Mouse (Mus musculus): ENCODE results near the gene Slc29a1. TPM values are rescaled to one million over a fixed set of nuclear protein-coding genes. Genes with fewer than 3 reads are reported as not detected.
A peak's percentile ranks its signal among the peaks of the same experiment; 100 is the strongest.
"Not testable (repeated sequence)": the region's sequence is repeated elsewhere in the genome, so short reads cannot be mapped to it uniquely, and the experiment has no call there.

Slc29a1 gene
- total RNA-seq, 1 experiment: 321 TPM

DNA sequence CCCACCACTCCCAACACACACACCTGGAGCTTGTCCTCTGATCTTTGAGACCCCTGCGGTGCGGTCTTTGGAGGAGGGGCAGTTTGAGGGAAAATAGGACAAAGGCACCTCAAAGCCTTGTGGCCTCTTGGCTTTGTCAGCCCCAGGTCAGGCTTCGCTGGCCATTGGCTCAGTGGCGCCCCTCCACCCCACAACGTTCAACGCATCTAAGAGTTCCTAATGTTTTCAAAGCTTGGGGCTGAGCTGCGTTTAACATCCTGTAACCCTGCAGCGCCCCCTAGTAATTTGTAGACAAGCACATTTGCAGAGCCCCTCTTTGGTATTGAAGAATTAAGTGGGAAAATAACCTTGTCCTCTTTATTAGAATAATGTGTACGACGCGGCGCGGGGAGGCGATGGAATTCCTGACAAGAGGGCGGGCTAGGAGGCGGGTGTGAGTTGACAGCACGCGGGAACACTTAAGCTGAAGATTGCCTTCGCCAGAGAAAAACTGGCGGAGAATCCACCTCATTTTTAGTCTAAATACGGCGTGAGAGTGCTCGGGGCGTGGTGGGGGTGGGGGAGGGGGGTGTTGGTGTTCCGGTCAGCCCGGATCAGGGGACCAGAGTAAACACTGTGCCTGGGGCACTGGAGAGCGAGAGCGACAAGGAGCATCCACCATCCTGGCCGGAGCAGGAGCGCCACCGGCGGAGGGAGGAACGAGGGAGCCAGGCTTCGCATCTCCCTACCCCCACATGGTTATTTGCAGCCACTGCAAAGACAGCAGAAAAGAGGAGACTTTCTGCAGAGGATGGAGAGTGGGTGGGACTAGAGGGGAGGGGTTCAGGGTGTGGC lies 30.7 kb upstream of the Slc29a1 start:
- peak; percentile 78 for DNase-seq (ENCODE audit: low read depth, low spot score)
- H3K4me3 ChIP-seq (ENCODE audit: insufficient read depth in 1 of 2, low read depth in 1 of 2, low read length in 2 of 2, poor library complexity in 1 of 2, severe bottlenecking in 1 of 2): peak overlapping the region; percentile 47 to 48
- H3K9ac ChIP-seq (ENCODE audit: insufficient read depth, low read depth, low read length, poor library complexity, severe bottlenecking): peak overlapping the region; percentile 49; the same call in 1 of the 2 replicates
- TF ChIP-seq MAFK (IDR thresholded peaks at IDR 0.05; ENCODE audit: insufficient read depth, low read depth, low read length) (0 out of 2 replicates have a peak, but pooled peaks have one; percentile 14), ZNF384 (IDR thresholded peaks at IDR 0.05; ENCODE audit: low read depth, low read length) (no peak), ZC3H11A (IDR thresholded peaks at IDR 0.05; ENCODE audit: borderline replicate concordance, low read depth, low read length) (peak; percentile 31; the same call in 1 of the 2 replicates)
- H3K36me3 ChIP-seq (ENCODE audit: control insufficient read depth, insufficient read depth, low read length, poor library complexity, severe bottlenecking): no peaks in the 10 kb centered on the region
- H3K4me1 ChIP-seq (ENCODE audit: control insufficient read depth in 2 of 2, insufficient read depth in 2 of 2, low read length in 2 of 2, poor library complexity in 1 of 2): peaks cover 10 to 37% of the 10 kb centered on the region in 2 experiments
- in situ Hi-C loops (cut with MboI; ENCODE audit: low sequenced_read_pairs in 2 of 2, unreplicated experiment in 2 of 2): loop anchor here in 1 of 2 experiments (5.0 kb wide), 1 partner anchor 43 kb away; no protein-coding TSS in a partner anchor
- peak overlapping the region; percentile 81 for H3K27ac ChIP-seq (ENCODE audit: insufficient read depth, low read depth, low read length, poor library complexity, severe bottlenecking)
- H3K9me3 ChIP-seq (ENCODE audit: control insufficient read depth, insufficient read depth, low read depth, low read length): no peaks in the 10 kb centered on the region

DNA sequence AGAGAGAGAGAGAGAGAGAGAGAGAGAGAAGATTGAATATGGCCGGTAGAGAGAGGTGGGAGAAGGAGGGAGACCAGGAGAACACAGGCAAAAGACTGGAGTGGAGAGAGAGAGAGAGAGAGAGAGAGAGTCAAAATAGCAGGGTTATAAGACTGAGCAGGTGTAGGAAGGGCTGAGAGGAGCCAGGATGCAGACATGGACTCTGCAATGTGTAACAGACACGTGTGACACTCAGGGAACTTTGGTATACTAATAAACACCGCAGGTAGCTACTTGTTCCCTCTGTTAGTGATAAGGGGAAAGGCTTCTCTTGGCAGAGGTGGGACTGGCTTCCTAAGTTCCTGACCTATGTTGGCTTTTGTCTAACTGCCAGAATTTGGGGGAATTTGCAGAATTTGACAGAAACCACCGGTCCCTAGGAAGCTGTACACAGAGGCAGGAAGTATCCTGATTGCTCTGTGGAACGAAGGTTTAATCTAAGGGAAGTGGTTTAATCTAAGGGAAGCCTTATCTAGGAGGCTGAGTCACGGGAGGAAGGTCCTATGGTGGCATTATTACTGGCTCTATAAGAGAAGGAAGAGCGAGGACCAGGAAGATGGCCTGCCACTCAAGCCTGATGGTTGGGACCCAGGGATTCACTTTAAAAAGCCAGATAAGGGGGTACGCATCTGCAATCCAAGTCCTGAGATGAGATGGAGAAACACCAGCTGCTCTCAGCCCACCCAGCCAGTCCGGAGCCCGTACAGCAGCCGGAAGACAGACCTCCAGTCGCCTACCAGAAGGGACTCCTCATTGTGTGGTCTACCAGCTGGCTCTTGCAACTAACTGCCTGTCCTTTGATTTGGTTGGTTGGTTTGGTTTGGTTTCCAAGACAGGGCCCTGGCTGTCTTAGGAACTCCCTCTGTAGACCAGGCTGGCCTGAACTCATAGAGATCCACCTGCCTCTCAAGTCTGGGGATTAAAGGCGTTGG lies 29.8 kb upstream of the Slc29a1 start:
- peaks cover 6 to 38% of the 10 kb centered on the region in 2 experiments for H3K4me1 ChIP-seq (ENCODE audit: control insufficient read depth in 2 of 2, insufficient read depth in 2 of 2, low read length in 2 of 2, poor library complexity in 1 of 2)
- TF ChIP-seq CHD2 (IDR thresholded peaks at IDR 0.05; ENCODE audit: low read depth, low read length) (0 out of 2 replicates have a peak, but pooled peaks have one; percentile 30), ZC3H11A (IDR thresholded peaks at IDR 0.05; ENCODE audit: borderline replicate concordance, low read depth, low read length) (no peak)
- peak overlapping the region; percentile 49; the same call in 1 of the 2 replicates for H3K9ac ChIP-seq (ENCODE audit: insufficient read depth, low read depth, low read length, poor library complexity, severe bottlenecking)
- no peak for DNase-seq (ENCODE audit: low read depth, low spot score)
- peak overlapping the region; percentile 81 for H3K27ac ChIP-seq (ENCODE audit: insufficient read depth, low read depth, low read length, poor library complexity, severe bottlenecking)
- no peaks in the 10 kb centered on the region for H3K9me3 ChIP-seq (ENCODE audit: control insufficient read depth, insufficient read depth, low read depth, low read length)
- H3K4me3 ChIP-seq (ENCODE audit: insufficient read depth in 1 of 2, low read depth in 1 of 2, low read length in 2 of 2, poor library complexity in 1 of 2, severe bottlenecking in 1 of 2): peak overlapping the region; percentile 10 to 48; a peak in 1 of 4 replicates
- H3K36me3 ChIP-seq (ENCODE audit: control insufficient read depth, insufficient read depth, low read length, poor library complexity, severe bottlenecking): no peaks in the 10 kb centered on the region
- in situ Hi-C loops (cut with MboI; ENCODE audit: low sequenced_read_pairs in 2 of 2, unreplicated experiment in 2 of 2): loop anchor here in 1 of 2 experiments (5.0 kb wide), 1 partner anchor 42 kb away; no protein-coding TSS in a partner anchor

DNA sequence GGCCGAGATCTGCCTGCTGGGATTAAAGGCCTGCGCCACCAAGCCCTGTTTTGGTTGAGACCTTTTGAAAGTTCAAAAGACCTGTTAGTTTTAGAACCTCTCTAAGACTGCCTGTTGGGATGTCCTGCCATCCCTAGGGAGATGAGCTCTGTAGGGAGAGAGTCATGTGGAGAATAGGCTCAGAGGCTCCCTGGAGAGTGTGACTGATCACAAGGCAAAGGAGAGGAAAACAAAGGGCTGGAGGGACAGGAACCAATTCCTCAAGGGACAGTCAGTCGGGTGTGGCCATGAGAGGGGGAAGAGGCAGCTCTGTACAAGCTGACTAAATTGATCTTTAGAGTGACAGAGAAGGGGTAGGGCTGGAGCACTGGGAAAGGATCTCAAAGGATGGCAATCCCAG lies 28.8 kb upstream of the Slc29a1 start:
- Histone ChIP-seq H3K4me3 (ENCODE audit: insufficient read depth in 1 of 2, low read depth in 1 of 2, low read length in 2 of 2, poor library complexity in 1 of 2, severe bottlenecking in 1 of 2) (no peak overlapping the region), H3K9ac (ENCODE audit: insufficient read depth, low read depth, low read length, poor library complexity, severe bottlenecking) (no peak overlapping the region), H3K4me1 (ENCODE audit: control insufficient read depth in 2 of 2, insufficient read depth in 2 of 2, low read length in 2 of 2, poor library complexity in 1 of 2) (peaks cover 6 to 38% of the 10 kb centered on the region in 2 experiments), H3K36me3 (ENCODE audit: control insufficient read depth, insufficient read depth, low read length, poor library complexity, severe bottlenecking) (no peaks in the 10 kb centered on the region), H3K27ac (ENCODE audit: insufficient read depth, low read depth, low read length, poor library complexity, severe bottlenecking) (no peak overlapping the region; the same call in 1 of the 2 replicates), H3K9me3 (ENCODE audit: control insufficient read depth, insufficient read depth, low read depth, low read length) (no peaks in the 10 kb centered on the region)
- no peak for DNase-seq (ENCODE audit: low read depth, low spot score)
- in situ Hi-C loops (cut with MboI; ENCODE audit: low sequenced_read_pairs in 2 of 2, unreplicated experiment in 2 of 2): loop anchor here in 1 of 2 experiments (5.0 kb wide), 1 partner anchor 41 kb away; no protein-coding TSS in a partner anchor
- no peak for TF ChIP-seq HCFC1 (IDR thresholded peaks at IDR 0.05; ENCODE audit: borderline replicate concordance, insufficient read depth, low read length)
- TF ChIP-seq MAFK (IDR thresholded peaks at IDR 0.05; ENCODE audit: insufficient read depth, low read depth, low read length): no peak
- TF ChIP-seq ZC3H11A (IDR thresholded peaks at IDR 0.05; ENCODE audit: borderline replicate concordance, low read depth, low read length): no peak
- TF ChIP-seq ZNF384 (IDR thresholded peaks at IDR 0.05; ENCODE audit: low read depth, low read length): no peak
- no peak for TF ChIP-seq CHD2 (IDR thresholded peaks at IDR 0.05; ENCODE audit: low read depth, low read length)

GRCm38 (mm10) chr17:45626577-45627134 lies 27.2 kb upstream of the Slc29a1 start:
- peak overlapping the region; percentile 65 to 66 for H3K4me3 ChIP-seq (ENCODE audit: insufficient read depth in 1 of 2, low read depth in 1 of 2, low read length in 2 of 2, poor library complexity in 1 of 2, severe bottlenecking in 1 of 2)
- H3K27ac ChIP-seq (ENCODE audit: insufficient read depth, low read depth, low read length, poor library complexity, severe bottlenecking): peak overlapping the region; percentile 57; the same call in 1 of the 2 replicates
- DNase-seq (ENCODE audit: low read depth, low spot score): peak; percentile 93
- H3K4me1 ChIP-seq (ENCODE audit: control insufficient read depth in 2 of 2, insufficient read depth in 2 of 2, low read length in 2 of 2, poor library complexity in 1 of 2): peaks cover 6 to 32% of the 10 kb centered on the region in 2 experiments
- H3K9me3 ChIP-seq (ENCODE audit: control insufficient read depth, insufficient read depth, low read depth, low read length): no peaks in the 10 kb centered on the region
- in situ Hi-C loops (cut with MboI; ENCODE audit: low sequenced_read_pairs in 2 of 2, unreplicated experiment in 2 of 2): loop anchor here in 1 of 2 experiments (5.0 kb wide), 1 partner anchor 39 kb away; no protein-coding TSS in a partner anchor
- no peaks in the 10 kb centered on the region for H3K36me3 ChIP-seq (ENCODE audit: control insufficient read depth, insufficient read depth, low read length, poor library complexity, severe bottlenecking)
- H3K9ac ChIP-seq (ENCODE audit: insufficient read depth, low read depth, low read length, poor library complexity, severe bottlenecking): peak overlapping the region; percentile 80
- no peak for TF ChIP-seq ZC3H11A (IDR thresholded peaks at IDR 0.05; ENCODE audit: borderline replicate concordance, low read depth, low read length)
- no peak for TF ChIP-seq HCFC1 (IDR thresholded peaks at IDR 0.05; ENCODE audit: borderline replicate concordance, insufficient read depth, low read length)
- TF ChIP-seq MAFK (IDR thresholded peaks at IDR 0.05; ENCODE audit: insufficient read depth, low read depth, low read length): no peak
- TF ChIP-seq ZNF384 (IDR thresholded peaks at IDR 0.05; ENCODE audit: low read depth, low read length): no peak
- TF ChIP-seq CHD2 (IDR thresholded peaks at IDR 0.05; ENCODE audit: low read depth, low read length): peak; percentile 38; the same call in 1 of the 2 replicates

DNA sequence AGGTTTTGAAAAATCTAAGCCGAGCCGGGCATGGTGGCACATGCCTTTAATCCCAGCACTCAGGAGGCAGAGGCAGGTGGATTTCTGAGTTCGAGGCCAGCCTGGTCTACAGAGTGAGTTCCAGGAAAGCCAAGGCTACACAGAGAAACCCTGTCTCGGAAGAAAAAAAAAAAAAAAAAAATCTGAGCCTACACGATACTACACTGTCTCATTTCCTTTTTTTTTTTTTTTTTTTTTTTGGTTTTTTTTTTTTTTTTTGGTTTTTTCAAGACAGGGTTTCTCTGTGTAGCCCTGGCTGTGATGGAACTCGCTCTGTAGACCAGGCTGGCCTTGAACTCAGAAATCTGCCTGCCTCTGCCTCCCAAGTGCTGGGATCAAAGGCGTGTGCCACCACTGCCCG lies 24.0 kb upstream of the Slc29a1 start:
- H3K27ac ChIP-seq (ENCODE audit: insufficient read depth, low read depth, low read length, poor library complexity, severe bottlenecking); in situ Hi-C loops (cut with MboI; ENCODE audit: low sequenced_read_pairs in 2 of 2, unreplicated experiment in 2 of 2); H3K9ac ChIP-seq (ENCODE audit: insufficient read depth, low read depth, low read length, poor library complexity, severe bottlenecking); H3K36me3 ChIP-seq (ENCODE audit: control insufficient read depth, insufficient read depth, low read length, poor library complexity, severe bottlenecking); DNase-seq (ENCODE audit: low read depth, low spot score); H3K9me3 ChIP-seq (ENCODE audit: control insufficient read depth, insufficient read depth, low read depth, low read length); H3K4me3 ChIP-seq (ENCODE audit: insufficient read depth in 1 of 2, low read depth in 1 of 2, low read length in 2 of 2, poor library complexity in 1 of 2, severe bottlenecking in 1 of 2): not testable (repeated sequence)
- H3K4me1 ChIP-seq (ENCODE audit: control insufficient read depth in 2 of 2, insufficient read depth in 2 of 2, low read length in 2 of 2, poor library complexity in 1 of 2): peaks cover 12 to 18% of the 10 kb centered on the region in 2 experiments

Data from ES-E14 (cell line).